Mouse (Mus musculus): Measurements from ENCODE around the gene Pdcd5. TPM values are rescaled to one million over a fixed set of nuclear protein-coding genes. Genes with fewer than 3 reads are reported as not detected.

The Pdcd5 gene
- polyA plus RNA-seq, 1 experiment from 2014 or later, result 245 TPM

- H3K4me3 ChIP-seq, result no peak overlapping the region
- no peaks in the 10 kb centered on the region for H3K36me3 ChIP-seq
- H3K9ac ChIP-seq, result no peak overlapping the region
- H3K9me3 ChIP-seq, result no peaks in the 10 kb centered on the region
- H3K27ac ChIP-seq, result peak overlapping the region; percentile 86
- ATAC-seq (ENCODE audit: low FRiP score), result peak; percentile 81
- H3K27me3 ChIP-seq, result no peaks in the 10 kb centered on the region
- 19% methylated on average over 18 of the region's 18 CpGs for WGBS
- peaks cover 30% of the 10 kb centered on the region for H3K4me1 ChIP-seq (replicated peaks)
- H3K4me2 ChIP-seq, result no peak overlapping the region
Observed at GRCm38 (mm10) chr7:35668066-35669041, 21.0 kb upstream of the Pdcd5 start.

GRCm38 (mm10) chr7:35663790-35664376, 16.6 kb upstream of the Pdcd5 start:
- peaks cover 25% of the 10 kb centered on the region for H3K4me1 ChIP-seq (replicated peaks)
- no peak for ATAC-seq (ENCODE audit: low FRiP score)
- WGBS, result 34% methylated on average over 16 of the region's 16 CpGs

GRCm38 (mm10) chr7:35659173-35659572, 11.9 kb upstream of the Pdcd5 start:
- 61% methylated on average over 3 of the region's 3 CpGs for WGBS

More at GRCm38 (mm10) chr7:35663790-35664376, 16.6 kb upstream of the Pdcd5 start:
- Histone ChIP-seq H3K9me3 (0 out of 2 replicates have a peak, but pooled peaks cover 4% of the 10 kb centered on the region), H3K27ac (0 out of 2 replicates have a peak overlapping the region, but pooled peaks have one; percentile 18), H3K27me3 (no peaks in the 10 kb centered on the region), H3K4me2 (no peak overlapping the region), H3K4me3 (no peak overlapping the region), H3K36me3 (no peaks in the 10 kb centered on the region), H3K9ac (no peak overlapping the region)

GRCm38 (mm10) chr7:35657829-35658228, 10.5 kb upstream of the Pdcd5 start:
- Histone ChIP-seq H3K9me3 (0 out of 2 replicates have a peak, but pooled peaks cover 4% of the 10 kb centered on the region), H3K4me3 (no peak overlapping the region), H3K27ac (no peak overlapping the region), H3K27me3 (no peaks in the 10 kb centered on the region), H3K4me2 (no peak overlapping the region), H3K4me1 (replicated peaks) (no peaks in the 10 kb centered on the region), H3K36me3 (no peaks in the 10 kb centered on the region), H3K9ac (no peak overlapping the region)
- ATAC-seq (ENCODE audit: low FRiP score), result no peak
- WGBS, result 40% methylated on average over 6 of the region's 6 CpGs

More at GRCm38 (mm10) chr7:35659173-35659572, 11.9 kb upstream of the Pdcd5 start:
- no peak for ATAC-seq (ENCODE audit: low FRiP score)
- Histone ChIP-seq H3K4me1 (replicated peaks) (peaks cover 8% of the 10 kb centered on the region), H3K27ac (no peak overlapping the region), H3K4me3 (no peak overlapping the region), H3K4me2 (no peak overlapping the region), H3K27me3 (no peaks in the 10 kb centered on the region), H3K36me3 (no peaks in the 10 kb centered on the region), H3K9me3 (0 out of 2 replicates have a peak, but pooled peaks cover 4% of the 10 kb centered on the region), H3K9ac (no peak overlapping the region)

GRCm38 (mm10) chr7:35651583-35652270, 4.4 kb upstream of the Pdcd5 start:
- Histone ChIP-seq H3K27me3 (no peaks in the 10 kb centered on the region), H3K4me2 (no peak overlapping the region), H3K9ac (no peak overlapping the region), H3K27ac (no peak overlapping the region), H3K4me3 (no peak overlapping the region), H3K9me3 (no peaks in the 10 kb centered on the region), H3K36me3 (no peaks in the 10 kb centered on the region), H3K4me1 (replicated peaks) (peaks cover under 1% of the 10 kb centered on the region)
- 83% methylated on average over 10 of the region's 10 CpGs for WGBS
- no peak for ATAC-seq (ENCODE audit: low FRiP score)

- Histone ChIP-seq H3K27me3 (no peaks in the 10 kb centered on the region), H3K4me1 (replicated peaks) (peaks cover 9% of the 10 kb centered on the region), H3K9ac (no peak overlapping the region), H3K27ac (no peak overlapping the region), H3K36me3 (no peaks in the 10 kb centered on the region), H3K4me2 (no peak overlapping the region), H3K9me3 (no peaks in the 10 kb centered on the region), H3K4me3 (no peak overlapping the region)
- WGBS, result 73% methylated on average over 11 of the region's 11 CpGs
- no peak for ATAC-seq (ENCODE audit: low FRiP score)
Observed at GRCm38 (mm10) chr7:35650716-35651410, 3.5 kb upstream of the Pdcd5 start.

GRCm38 (mm10) chr7:35649071-35649470, 1.8 kb upstream of the Pdcd5 start:
- H3K9me3 ChIP-seq, result no peaks in the 10 kb centered on the region
- H3K27ac ChIP-seq, result no peak overlapping the region
- no peaks in the 10 kb centered on the region for H3K27me3 ChIP-seq
- H3K9ac ChIP-seq, result no peak overlapping the region
- ATAC-seq (ENCODE audit: low FRiP score), result no peak
- H3K36me3 ChIP-seq, result peaks cover 11% of the 10 kb centered on the region
- peaks cover 13% of the 10 kb centered on the region for H3K4me1 ChIP-seq (replicated peaks)
- no peak overlapping the region for H3K4me3 ChIP-seq
- WGBS, result 40% methylated on average over 3 of the region's 3 CpGs
- no peak overlapping the region for H3K4me2 ChIP-seq

GRCm38 (mm10) chr7:35648239-35649069, 1.1 kb upstream of the Pdcd5 start:
- 63% methylated on average over 9 of the region's 9 CpGs for WGBS
- Histone ChIP-seq H3K27me3 (no peaks in the 10 kb centered on the region), H3K4me2 (no peak overlapping the region), H3K27ac (no peak overlapping the region), H3K9me3 (no peaks in the 10 kb centered on the region), H3K4me3 (no peak overlapping the region), H3K36me3 (peaks cover 17% of the 10 kb centered on the region), H3K4me1 (replicated peaks) (peaks cover 13% of the 10 kb centered on the region), H3K9ac (no peak overlapping the region)
- ATAC-seq (ENCODE audit: low FRiP score), result no peak

GRCm38 (mm10) chr7:35646317-35647081, 822 bp downstream of the Pdcd5 start:
- peak overlapping the region; percentile 95 for H3K4me3 ChIP-seq
- H3K4me1 ChIP-seq (replicated peaks), result peaks cover 13% of the 10 kb centered on the region
- peak overlapping the region; percentile 95 for H3K9ac ChIP-seq
- WGBS, result 10% methylated on average over 34 of the region's 34 CpGs
- H3K4me2 ChIP-seq, result peak overlapping the region; percentile 78
- H3K27me3 ChIP-seq, result no peaks in the 10 kb centered on the region
- peaks cover 36% of the 10 kb centered on the region for H3K36me3 ChIP-seq
- no peaks in the 10 kb centered on the region for H3K9me3 ChIP-seq
- H3K27ac ChIP-seq, result peak overlapping the region; percentile 88
- peak; percentile 60 for ATAC-seq (ENCODE audit: low FRiP score)

GRCm38 (mm10) chr7:35640072-35640471, 7.2 kb downstream of the Pdcd5 start:
- H3K36me3 ChIP-seq, result peaks cover 79% of the 10 kb centered on the region
- ATAC-seq (ENCODE audit: low FRiP score), result no peak
- H3K4me1 ChIP-seq (replicated peaks), result no peaks in the 10 kb centered on the region
- no peak overlapping the region for H3K27ac ChIP-seq
- 82% methylated on average over 6 of the region's 6 CpGs for WGBS
- H3K4me2 ChIP-seq, result no peak overlapping the region
- H3K9ac ChIP-seq, result no peak overlapping the region
- H3K27me3 ChIP-seq, result no peaks in the 10 kb centered on the region
- H3K9me3 ChIP-seq, result no peaks in the 10 kb centered on the region
- H3K4me3 ChIP-seq, result no peak overlapping the region

Data from hindbrain, embryonic 13.5 days (tissue).